Mouse (Mus musculus) liver, embryonic 13.5 days (tissue): ENCODE measurements around the gene Med7. TPM values are rescaled to one million over a fixed set of nuclear protein-coding genes. Genes with fewer than 3 reads are reported as not detected.
A peak's percentile ranks its signal among the peaks of the same experiment; 100 is the strongest.

Source experiments
- ATAC-seq: fragments of 200-750 bp; cut with Nextera tagmentation; 2 replicates; pipeline ENCODE4 v1.8.0; 2017; ENCODE audit warnings: low read depth, mild to moderate bottlenecking, moderate number of reproducible peaks, moderate library complexity
- DNase-seq: peaks from one replicate; pipeline ENCODE4 v3.0.0; 2022
- H3K27ac ChIP-seq: fragments of 300-500 bp; sonication (generic); 2 replicates; pipeline ENCODE4 v1.5.1; 2015; ENCODE audit warnings: moderate library complexity, mild to moderate bottlenecking, inconsistent platforms
- H3K27me3 ChIP-seq: fragments of 300-500 bp; sonication (generic); 2 replicates; pipeline ENCODE4 v1.6.1; 2015; ENCODE audit warnings: mild to moderate bottlenecking, inconsistent platforms
- H3K36me3 ChIP-seq: fragments of 300-500 bp; sonication (generic); 2 replicates; pipeline ENCODE4 v1.6.1; 2015; ENCODE audit warnings: mild to moderate bottlenecking, inconsistent platforms
- H3K4me1 ChIP-seq: fragments of 300-500 bp; sonication (generic); replicated peaks from 2 replicates; pipeline ENCODE4 v1.6.1; 2015; ENCODE audit warnings: inconsistent platforms
- H3K4me2 ChIP-seq: fragments of 300-500 bp; sonication (generic); 2 replicates; pipeline ENCODE4 v1.6.1; 2015; ENCODE audit warnings: inconsistent platforms, mild to moderate bottlenecking, moderate library complexity
- H3K4me3 ChIP-seq: fragments of 300-500 bp; sonication (generic); replicated peaks from 2 replicates; pipeline ENCODE4 v1.5.1; 2015; ENCODE audit warnings: mild to moderate bottlenecking, inconsistent platforms
- H3K9ac ChIP-seq: fragments of 300-500 bp; sonication (generic); 2 replicates; pipeline ENCODE4 v1.6.1; 2015; ENCODE audit warnings: mild to moderate bottlenecking, inconsistent platforms
- H3K9me3 ChIP-seq: fragments of 300-500 bp; sonication (generic); replicated peaks from 2 replicates; pipeline ENCODE4 v1.6.1; 2016; ENCODE audit warnings: inconsistent platforms
- WGBS: fragments of 180-500 bp; shearing (Covaris S2); methylation state at CpG from one replicate; pipeline ENCODE4 v1.1.7; 2015; ENCODE audit not compliant: insufficient replicate concordance; 5-methylcytosine and 5-hydroxymethylcytosine counted together
- polyA plus RNA-seq: library from polyadenylated mRNA; unstranded; fragments of >200 nt; fragmentation: Nextera tagmentation; extraction: Ambion mirVana; gene quantifications from 2 replicates; pipeline ENCODE4 v1.2.1, GENCODE M21; 2015

Med7 gene
- polyA plus RNA-seq, 1 experiment from 2014 or later: 62.4 TPM

DNA sequence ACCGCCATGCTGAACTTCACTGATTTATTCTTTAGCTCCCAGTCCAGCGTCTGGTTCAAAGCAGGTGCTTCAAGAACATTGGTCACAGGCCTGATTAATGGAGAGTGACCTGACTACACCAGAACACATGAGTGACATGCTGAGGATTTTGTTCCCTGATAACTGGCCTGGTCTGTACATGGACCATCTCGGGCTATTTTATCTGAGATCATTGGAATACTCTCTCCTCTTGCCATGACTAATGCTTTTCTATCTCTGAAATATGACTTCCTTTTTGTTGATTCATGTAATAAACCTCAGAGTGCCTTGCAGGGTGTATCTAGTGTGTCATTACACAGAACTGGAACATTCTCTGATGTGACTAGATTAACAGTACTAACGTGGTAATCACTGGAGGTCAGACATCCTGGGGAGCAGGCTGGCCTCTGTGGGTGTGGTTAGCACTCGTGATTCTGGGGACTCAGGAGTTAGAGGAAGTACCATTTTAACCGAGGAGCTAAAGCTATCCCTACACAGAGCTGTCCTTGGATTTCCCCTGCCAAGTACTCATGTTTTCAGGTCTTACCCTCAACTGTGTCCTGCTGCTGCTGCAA is 17.8 kb downstream of the Med7 start, which contains the start of gene Havcr2:
Gene Havcr2, plus strand, starts transcription at position 483 of the 593 bp plus-strand sequence.
- no peak within 1 kb of the TSS for H3K4me3 ChIP-seq
- peak within 1 kb of the TSS; percentile 27; the same call in 1 of the 2 replicates for H3K4me2 ChIP-seq
- ATAC-seq (peak; percentile 93), DNase-seq (peak; percentile 47)
- peaks cover 19% of the 10 kb centered on the region for H3K4me1 ChIP-seq
- WGBS: 34% methylated on average over 6 of the region's 6 CpGs
- no peaks in the 10 kb centered on the region for H3K27me3 ChIP-seq
- H3K9ac ChIP-seq: no peak within 1 kb of the TSS
- no peaks in the 10 kb centered on the region for H3K36me3 ChIP-seq
- no peaks in the 10 kb centered on the region for H3K9me3 ChIP-seq
- H3K27ac ChIP-seq: no peak within 1 kb of the TSS

DNA sequence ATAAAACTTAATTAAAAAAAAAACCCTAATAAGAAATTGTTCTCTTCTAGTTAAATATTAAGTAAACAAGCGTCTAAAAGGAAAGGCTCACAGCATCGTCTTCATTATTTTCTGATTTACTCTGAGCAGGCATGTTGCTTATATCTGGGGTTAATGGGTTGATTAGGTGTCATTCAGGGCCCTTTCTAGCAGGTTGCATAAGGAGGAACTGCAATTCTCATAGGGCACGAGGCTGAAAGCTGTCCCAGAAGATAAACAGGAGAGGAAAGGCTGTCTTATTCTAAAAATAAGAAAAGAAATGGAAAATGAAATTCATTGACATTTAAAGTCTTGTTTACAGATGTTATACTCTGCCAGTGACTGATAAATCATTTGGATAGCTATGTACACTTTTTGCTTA is 23.2 kb downstream of the Med7 start:
- H3K9ac ChIP-seq: no peak overlapping the region
- no peaks in the 10 kb centered on the region for H3K36me3 ChIP-seq
- ATAC-seq: no peak
- no peak overlapping the region for H3K4me3 ChIP-seq
- WGBS: 49% methylated on average over 3 of the region's 3 CpGs
- DNase-seq: no peak
- no peak overlapping the region for H3K27ac ChIP-seq
- no peaks in the 10 kb centered on the region for H3K9me3 ChIP-seq
- peaks cover 6% of the 10 kb centered on the region for H3K4me1 ChIP-seq
- H3K4me2 ChIP-seq: no peak overlapping the region
- no peaks in the 10 kb centered on the region for H3K27me3 ChIP-seq

DNA sequence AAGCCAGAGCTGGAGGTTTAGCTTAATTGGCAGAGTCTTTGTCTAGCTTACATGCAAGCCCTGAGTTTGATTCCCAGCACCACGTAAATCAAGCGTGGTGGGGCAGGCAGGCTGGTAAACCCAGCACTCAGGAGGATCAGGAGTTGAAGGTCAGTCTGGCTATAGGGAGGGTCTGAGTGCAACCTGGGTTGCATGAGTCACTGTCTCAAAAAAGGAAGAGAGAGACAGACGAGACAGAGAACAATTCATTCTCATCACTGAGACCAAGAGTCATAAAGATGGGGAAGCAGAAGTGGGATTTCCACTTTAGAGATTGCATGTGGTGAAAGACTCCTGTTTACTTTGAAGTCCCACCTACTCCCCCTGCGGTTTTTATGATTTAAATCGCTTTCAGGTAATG is 24.6 kb downstream of the Med7 start:
- no peaks in the 10 kb centered on the region for H3K36me3 ChIP-seq
- no peaks in the 10 kb centered on the region for H3K9me3 ChIP-seq
- H3K4me3 ChIP-seq: no peak overlapping the region
- no peak for ATAC-seq
- DNase-seq: no peak
- WGBS: 50% methylated on average over 5 of the region's 5 CpGs
- no peak overlapping the region for H3K9ac ChIP-seq
- no peak overlapping the region for H3K27ac ChIP-seq
- H3K4me1 ChIP-seq: no peaks in the 10 kb centered on the region
- no peaks in the 10 kb centered on the region for H3K27me3 ChIP-seq
- no peak overlapping the region for H3K4me2 ChIP-seq

DNA sequence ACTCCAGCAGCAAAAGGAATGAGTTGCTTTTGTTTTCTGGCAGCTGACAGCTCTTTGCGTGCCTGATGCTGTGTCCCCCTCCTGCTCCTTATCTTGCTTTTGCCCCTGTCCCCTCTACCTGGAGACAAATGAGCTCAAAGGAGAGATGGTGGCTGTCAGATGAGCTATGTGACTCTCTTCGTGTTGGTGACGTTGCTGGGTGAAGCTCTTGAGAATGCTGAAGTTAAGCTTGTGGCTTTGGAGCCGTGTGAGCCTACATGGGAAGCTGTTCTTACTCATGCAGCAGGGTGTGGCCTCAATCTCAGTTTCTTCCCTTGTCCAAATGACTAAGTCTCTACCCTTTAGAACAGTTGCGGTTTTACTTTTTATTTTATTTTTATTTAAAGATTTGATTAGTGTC is 25.2 kb downstream of the Med7 start:
- no peaks in the 10 kb centered on the region for H3K36me3 ChIP-seq
- no peaks in the 10 kb centered on the region for H3K9me3 ChIP-seq
- no peak overlapping the region for H3K27ac ChIP-seq
- H3K4me3 ChIP-seq: no peak overlapping the region
- no peak for ATAC-seq
- no peak overlapping the region for H3K4me2 ChIP-seq
- no peaks in the 10 kb centered on the region; the same call in 1 of the 2 replicates for H3K4me1 ChIP-seq
- DNase-seq: no peak
- WGBS: 34% methylated on average over 5 of the region's 5 CpGs
- no peak overlapping the region for H3K9ac ChIP-seq
- H3K27me3 ChIP-seq: no peaks in the 10 kb centered on the region

DNA sequence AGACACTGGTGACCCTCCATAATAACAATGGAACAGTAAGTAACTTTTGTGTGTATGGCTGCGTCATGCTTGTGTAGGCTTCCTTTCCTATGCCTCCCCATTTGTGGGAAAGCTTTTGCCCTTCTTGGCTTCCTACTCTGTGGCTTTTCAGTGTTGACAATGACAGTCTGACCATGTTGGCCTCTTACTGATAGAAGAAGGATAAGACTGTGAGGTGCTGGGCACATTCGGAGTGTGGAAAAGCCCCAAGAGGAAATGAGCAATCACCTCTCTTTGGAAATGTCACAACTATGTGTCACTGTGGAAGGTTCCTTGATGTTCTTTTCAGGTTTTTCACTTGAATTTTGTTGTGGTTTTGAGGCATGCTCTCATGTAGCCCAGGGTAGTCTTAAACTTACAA is 30.2 kb downstream of the Med7 start:
- no peaks in the 10 kb centered on the region for H3K36me3 ChIP-seq
- no peaks in the 10 kb centered on the region; the same call in 1 of the 2 replicates for H3K4me1 ChIP-seq
- no peak for DNase-seq
- no peak overlapping the region for H3K4me3 ChIP-seq
- no peak overlapping the region for H3K4me2 ChIP-seq
- H3K9ac ChIP-seq: no peak overlapping the region
- no peaks in the 10 kb centered on the region for H3K27me3 ChIP-seq
- WGBS: 52% methylated on average over 2 of the region's 2 CpGs
- H3K27ac ChIP-seq: no peak overlapping the region
- no peaks in the 10 kb centered on the region for H3K9me3 ChIP-seq
- ATAC-seq: no peak

DNA sequence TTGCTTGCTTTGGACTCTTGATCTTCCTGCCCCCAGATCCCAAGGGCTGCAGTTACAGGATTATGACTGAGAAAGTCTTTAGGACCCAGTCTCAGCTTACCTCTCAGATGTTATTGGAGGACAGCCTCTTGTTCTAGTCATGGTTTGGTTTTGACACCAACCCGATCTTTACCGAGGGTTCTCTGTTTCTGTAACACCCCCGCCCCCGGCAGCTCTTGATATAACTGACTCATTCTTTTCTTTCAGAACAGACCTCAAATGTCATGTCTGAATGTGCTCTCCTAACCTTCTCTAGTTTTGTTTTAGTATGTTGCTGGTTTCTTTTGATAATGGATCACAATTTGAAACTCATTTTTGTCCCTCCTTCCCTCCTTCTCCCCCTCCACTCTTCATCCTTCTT is 37.5 kb downstream of the Med7 start:
- 75% methylated on average over 4 of the region's 4 CpGs for WGBS
- H3K4me1 ChIP-seq: no peaks in the 10 kb centered on the region
- no peak overlapping the region for H3K9ac ChIP-seq
- no peak overlapping the region for H3K4me3 ChIP-seq
- ATAC-seq: no peak
- DNase-seq: no peak
- no peak overlapping the region for H3K27ac ChIP-seq
- H3K4me2 ChIP-seq: no peak overlapping the region
- H3K9me3 ChIP-seq: no peaks in the 10 kb centered on the region
- no peaks in the 10 kb centered on the region for H3K36me3 ChIP-seq
- no peaks in the 10 kb centered on the region for H3K27me3 ChIP-seq

DNA sequence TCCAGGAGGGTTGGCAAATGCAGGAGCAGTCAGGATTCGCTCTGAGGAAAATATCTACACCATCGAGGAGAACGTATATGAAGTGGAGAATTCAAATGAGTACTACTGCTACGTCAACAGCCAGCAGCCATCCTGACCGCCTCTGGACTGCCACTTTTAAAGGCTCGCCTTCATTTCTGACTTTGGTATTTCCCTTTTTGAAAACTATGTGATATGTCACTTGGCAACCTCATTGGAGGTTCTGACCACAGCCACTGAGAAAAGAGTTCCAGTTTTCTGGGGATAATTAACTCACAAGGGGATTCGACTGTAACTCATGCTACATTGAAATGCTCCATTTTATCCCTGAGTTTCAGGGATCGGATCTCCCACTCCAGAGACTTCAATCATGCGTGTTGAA is 42.6 kb downstream of the Med7 start:
- Histone ChIP-seq H3K27me3 (no peaks in the 10 kb centered on the region), H3K36me3 (no peaks in the 10 kb centered on the region), H3K9ac (no peak overlapping the region), H3K9me3 (no peaks in the 10 kb centered on the region), H3K4me3 (no peak overlapping the region), H3K4me1 (no peaks in the 10 kb centered on the region), H3K4me2 (no peak overlapping the region), H3K27ac (no peak overlapping the region)
- ATAC-seq (no peak), DNase-seq (no peak)
- WGBS: 59% methylated on average over 9 of the region's 9 CpGs

DNA sequence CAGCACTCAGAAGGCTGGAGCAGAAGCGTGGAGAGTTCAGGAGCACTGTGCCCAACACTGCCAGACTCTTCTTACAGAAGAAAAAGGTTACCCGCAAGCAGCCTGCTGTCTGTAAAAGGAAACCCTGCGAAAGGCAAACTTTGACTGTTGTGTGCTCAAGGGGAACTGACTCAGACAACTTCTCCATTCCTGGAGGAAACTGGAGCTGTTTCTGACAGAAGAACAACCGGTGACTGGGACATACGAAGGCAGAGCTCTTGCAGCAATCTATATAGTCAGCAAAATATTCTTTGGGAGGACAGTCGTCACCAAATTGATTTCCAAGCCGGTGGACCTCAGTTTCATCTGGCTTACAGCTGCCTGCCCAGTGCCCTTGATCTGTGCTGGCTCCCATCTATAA is 43.8 kb downstream of the Med7 start:
- no peaks in the 10 kb centered on the region for H3K36me3 ChIP-seq
- no peak overlapping the region for H3K4me3 ChIP-seq
- no peak overlapping the region for H3K4me2 ChIP-seq
- no peaks in the 10 kb centered on the region for H3K27me3 ChIP-seq
- no peak for ATAC-seq
- no peak for DNase-seq
- H3K9ac ChIP-seq: no peak overlapping the region
- H3K9me3 ChIP-seq: no peaks in the 10 kb centered on the region
- 16% methylated on average over 7 of the region's 7 CpGs for WGBS
- no peaks in the 10 kb centered on the region for H3K4me1 ChIP-seq
- H3K27ac ChIP-seq: no peak overlapping the region

DNA sequence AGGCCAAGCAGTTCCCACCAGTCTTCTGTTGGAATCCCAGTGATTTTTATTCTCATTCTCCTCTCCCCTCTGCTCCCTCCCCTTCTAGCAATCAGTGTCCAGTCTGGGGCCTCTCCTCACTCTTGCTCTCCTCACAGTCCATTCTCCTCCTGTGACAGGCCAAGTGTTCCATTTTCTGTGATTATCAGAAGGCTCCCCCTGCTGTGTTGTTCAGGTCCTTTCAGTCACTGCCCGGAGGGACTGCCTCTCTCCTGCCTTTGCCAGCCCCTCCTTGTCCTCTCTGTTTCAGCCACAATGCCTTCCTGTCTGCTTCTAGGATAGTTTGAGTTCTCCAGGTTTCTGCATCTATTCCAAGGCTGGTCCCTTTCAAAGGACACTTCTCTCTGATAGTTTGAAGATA is 51.5 kb downstream of the Med7 start:
- Histone ChIP-seq H3K27me3 (no peaks in the 10 kb centered on the region), H3K36me3 (no peaks in the 10 kb centered on the region), H3K27ac (no peak overlapping the region), H3K9me3 (no peaks in the 10 kb centered on the region), H3K4me2 (no peak overlapping the region), H3K4me1 (no peaks in the 10 kb centered on the region), H3K4me3 (no peak overlapping the region), H3K9ac (no peak overlapping the region)
- WGBS: 26% methylated on average over 1 of the region's 1 CpGs
- DNase-seq (no peak), ATAC-seq (no peak)

DNA sequence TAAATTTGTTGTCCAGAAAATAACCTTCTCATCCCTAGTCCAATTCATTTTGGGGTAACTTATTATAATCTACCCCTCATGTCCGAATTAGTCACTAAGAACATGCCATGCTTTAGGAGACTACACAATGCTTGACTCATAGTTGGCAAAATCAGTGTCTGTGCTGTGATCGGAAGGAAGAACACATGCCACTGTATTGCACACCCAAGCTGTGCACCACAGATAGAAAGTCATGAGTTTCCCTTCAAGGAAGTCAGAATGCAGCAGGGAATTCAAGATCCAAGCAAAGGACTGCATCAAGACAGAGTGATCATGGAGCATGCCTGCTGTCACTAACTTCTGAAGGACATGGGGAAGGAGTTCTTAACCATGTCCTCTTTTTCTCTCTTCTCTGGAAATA is 51.9 kb downstream of the Med7 start:
- no peak overlapping the region for H3K27ac ChIP-seq
- H3K36me3 ChIP-seq: no peaks in the 10 kb centered on the region
- 55% methylated on average over 2 of the region's 2 CpGs for WGBS
- H3K4me2 ChIP-seq: no peak overlapping the region
- no peaks in the 10 kb centered on the region for H3K9me3 ChIP-seq
- H3K4me3 ChIP-seq: no peak overlapping the region
- ATAC-seq (no peak), DNase-seq (no peak)
- H3K4me1 ChIP-seq: no peaks in the 10 kb centered on the region
- no peaks in the 10 kb centered on the region for H3K27me3 ChIP-seq
- no peak overlapping the region for H3K9ac ChIP-seq
